Mouse (Mus musculus) lung, embryonic 15.5 days (tissue): ENCODE data around the gene Higd2a. TPM values are rescaled to one million over a fixed set of nuclear protein-coding genes. Genes with fewer than 3 reads are reported as not detected.

Source experiments
- ATAC-seq: fragments of 200-750 bp; cut with Nextera tagmentation; 2 replicates; pipeline ENCODE4 v1.8.0; 2017; ENCODE audit warnings: moderate number of reproducible peaks, borderline replicate concordance; ENCODE audit not compliant: low FRiP score, low TSS enrichment; ENCODE audit errors: extremely low read depth
- H3K27ac ChIP-seq: fragments of 300-500 bp; sonication (generic); 2 replicates; pipeline ENCODE4 v1.5.1; 2015; ENCODE audit warnings: moderate library complexity, mild to moderate bottlenecking, inconsistent platforms
- H3K27me3 ChIP-seq: fragments of 300-500 bp; sonication (generic); 2 replicates; pipeline ENCODE4 v1.6.1; 2015; ENCODE audit warnings: inconsistent platforms
- H3K36me3 ChIP-seq: fragments of 300-500 bp; sonication (generic); 2 replicates; pipeline ENCODE4 v1.6.1; 2015; ENCODE audit warnings: inconsistent platforms
- H3K4me1 ChIP-seq: fragments of 300-500 bp; sonication (generic); 2 replicates; pipeline ENCODE4 v1.6.1; 2015; ENCODE audit warnings: inconsistent platforms
- H3K4me2 ChIP-seq: fragments of 300-500 bp; sonication (generic); 2 replicates; pipeline ENCODE4 v1.6.1; 2015; ENCODE audit warnings: inconsistent platforms, mild to moderate bottlenecking, moderate library complexity
- H3K4me3 ChIP-seq: fragments of 300-500 bp; sonication (generic); 2 replicates; pipeline ENCODE4 v1.5.1; 2015; ENCODE audit warnings: mild to moderate bottlenecking, inconsistent platforms
- H3K9ac ChIP-seq: fragments of 300-500 bp; sonication (generic); 2 replicates; pipeline ENCODE4 v1.6.1; 2015; ENCODE audit warnings: inconsistent platforms
- H3K9me3 ChIP-seq: fragments of 300-500 bp; sonication (generic); 2 replicates; pipeline ENCODE4 v1.6.1; 2016; ENCODE audit warnings: inconsistent platforms
- WGBS: fragments of 180-500 bp; shearing (Covaris S2); methylation state at CpG from one replicate; pipeline ENCODE4 v1.1.7; 2015; 5-methylcytosine and 5-hydroxymethylcytosine counted together
- polyA plus RNA-seq: library from polyadenylated mRNA; unstranded; fragments of >200 nt; fragmentation: Nextera tagmentation; extraction: Ambion mirVana; gene quantifications from 2 replicates; pipeline ENCODE4 v1.2.1, GENCODE M21; 2015

The Higd2a gene
- polyA plus RNA-seq, 1 experiment from 2014 or later: 170 TPM

GRCm38 (mm10) chr13:54589414-54589995 lies 502 bp upstream of the Higd2a start:
- Histone ChIP-seq H3K36me3 (peaks cover 31% of the 10 kb centered on the region), H3K9ac (peak overlapping the region; percentile 88), H3K4me3 (peak overlapping the region; percentile 97), H3K27ac (peak overlapping the region; percentile 51), H3K27me3 (no peaks in the 10 kb centered on the region), H3K4me1 (peaks cover 17% of the 10 kb centered on the region), H3K9me3 (no peaks in the 10 kb centered on the region), H3K4me2 (peak overlapping the region; percentile 72)
- peak; percentile 16 for ATAC-seq
- WGBS: 1% methylated on average over 24 of the region's 24 CpGs

GRCm38 (mm10) chr13:54591776-54592356 lies 1.9 kb downstream of the Higd2a start:
- no peaks in the 10 kb centered on the region for H3K9me3 ChIP-seq
- no peak for ATAC-seq
- H3K4me3 ChIP-seq: peak overlapping the region; percentile 97; the same call in 1 of the 2 replicates
- H3K4me2 ChIP-seq: no peak overlapping the region
- H3K27me3 ChIP-seq: no peaks in the 10 kb centered on the region
- H3K4me1 ChIP-seq: peaks cover 25% of the 10 kb centered on the region
- H3K9ac ChIP-seq: no peak overlapping the region
- H3K36me3 ChIP-seq: peaks cover 12% of the 10 kb centered on the region
- 84% methylated on average over 8 of the region's 8 CpGs for WGBS
- H3K27ac ChIP-seq: no peak overlapping the region

DNA sequence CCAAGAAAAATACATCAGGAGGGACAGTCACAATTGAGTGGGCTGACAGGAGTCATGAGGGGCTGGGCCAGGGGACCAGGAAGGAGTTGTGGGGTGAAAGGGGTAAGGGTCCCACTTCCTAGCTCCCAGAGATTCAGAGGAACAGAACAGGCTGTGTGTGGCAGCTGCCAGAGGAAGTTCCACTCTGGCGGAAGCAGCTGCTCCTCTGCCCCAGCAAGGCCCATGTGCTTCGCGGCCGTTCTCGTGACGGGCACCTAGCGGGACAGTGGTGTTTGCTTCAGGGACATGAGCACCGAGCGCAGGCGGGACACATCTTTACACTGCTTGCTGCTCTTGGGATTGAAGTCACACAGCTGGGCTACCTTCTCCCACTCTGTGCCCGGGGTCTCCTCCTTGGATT lies 3.6 kb downstream of the Higd2a start:
- ATAC-seq: no peak
- H3K9me3 ChIP-seq: no peaks in the 10 kb centered on the region
- H3K36me3 ChIP-seq: peaks cover 7% of the 10 kb centered on the region; the same call in 1 of the 2 replicates
- H3K9ac ChIP-seq: no peak overlapping the region
- H3K4me2 ChIP-seq: no peak overlapping the region
- peaks cover 24% of the 10 kb centered on the region for H3K4me1 ChIP-seq
- H3K27me3 ChIP-seq: no peaks in the 10 kb centered on the region
- H3K27ac ChIP-seq: no peak overlapping the region
- no peak overlapping the region for H3K4me3 ChIP-seq
- 78% methylated on average over 11 of the region's 11 CpGs for WGBS

DNA sequence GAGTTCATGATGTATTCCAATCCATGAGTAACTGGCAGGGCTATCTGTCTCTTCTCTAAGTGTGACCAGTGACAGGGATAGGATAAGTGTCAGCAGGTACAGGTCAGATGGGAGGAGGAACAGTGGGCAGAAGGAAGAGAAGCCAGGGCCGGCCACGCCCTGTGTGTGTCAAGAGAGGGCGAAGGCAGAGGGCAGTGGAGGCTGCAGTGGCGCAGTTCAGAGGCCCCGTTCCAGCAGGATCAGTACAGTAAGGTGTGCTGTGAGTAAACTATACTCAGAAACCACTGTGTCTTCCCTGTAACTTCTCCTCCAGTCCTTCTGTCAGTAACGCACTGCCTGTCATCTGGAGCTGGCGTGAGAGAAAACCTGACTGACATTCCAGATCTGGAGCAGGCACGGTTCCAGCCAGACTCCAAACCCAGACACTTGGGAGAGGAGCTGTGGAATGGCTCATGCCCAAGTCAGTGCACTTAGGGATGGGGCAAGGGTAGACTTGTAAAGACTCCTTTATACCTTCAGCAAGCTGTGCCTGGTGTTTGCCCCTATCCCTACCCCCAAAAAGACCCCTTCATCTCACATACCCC lies 6.2 kb downstream of the Higd2a start:
- Histone ChIP-seq H3K9ac (no peak overlapping the region), H3K4me2 (no peak overlapping the region)

GRCm38 (mm10) chr13:54596870-54597269 lies 6.9 kb downstream of the Higd2a start:
- H3K9me3 ChIP-seq: no peaks in the 10 kb centered on the region
- no peak overlapping the region for H3K9ac ChIP-seq
- no peak for ATAC-seq
- H3K36me3 ChIP-seq: peaks cover 7% of the 10 kb centered on the region; the same call in 1 of the 2 replicates
- no peak overlapping the region; the same call in 1 of the 2 replicates for H3K27ac ChIP-seq
- H3K27me3 ChIP-seq: no peaks in the 10 kb centered on the region
- H3K4me2 ChIP-seq: no peak overlapping the region
- no peak overlapping the region for H3K4me3 ChIP-seq
- 42% methylated on average over 5 of the region's 5 CpGs for WGBS
- peaks cover 7% of the 10 kb centered on the region; the same call in 1 of the 2 replicates for H3K4me1 ChIP-seq

More for the DNA sequence above, 6.2 kb downstream of the Higd2a start:
- Histone ChIP-seq H3K27ac (no peak overlapping the region; the same call in 1 of the 2 replicates), H3K9me3 (no peaks in the 10 kb centered on the region), H3K27me3 (no peaks in the 10 kb centered on the region), H3K36me3 (peaks cover 7% of the 10 kb centered on the region; the same call in 1 of the 2 replicates), H3K4me1 (peaks cover 13% of the 10 kb centered on the region), H3K4me3 (no peak overlapping the region)
- ATAC-seq: no peak
- WGBS: 69% methylated on average over 8 of the region's 8 CpGs

- 88% methylated on average over 12 of the region's 12 CpGs for WGBS
- H3K27me3 ChIP-seq: no peaks in the 10 kb centered on the region
- no peak overlapping the region for H3K9ac ChIP-seq
- no peak overlapping the region for H3K4me2 ChIP-seq
- no peaks in the 10 kb centered on the region for H3K36me3 ChIP-seq
- H3K4me3 ChIP-seq: no peak overlapping the region
- H3K9me3 ChIP-seq: no peaks in the 10 kb centered on the region
- peaks cover 7% of the 10 kb centered on the region; the same call in 1 of the 2 replicates for H3K4me1 ChIP-seq
- no peak for ATAC-seq
- H3K27ac ChIP-seq: no peak overlapping the region
Observed at GRCm38 (mm10) chr13:54598622-54599143, 8.7 kb downstream of the Higd2a start.

DNA sequence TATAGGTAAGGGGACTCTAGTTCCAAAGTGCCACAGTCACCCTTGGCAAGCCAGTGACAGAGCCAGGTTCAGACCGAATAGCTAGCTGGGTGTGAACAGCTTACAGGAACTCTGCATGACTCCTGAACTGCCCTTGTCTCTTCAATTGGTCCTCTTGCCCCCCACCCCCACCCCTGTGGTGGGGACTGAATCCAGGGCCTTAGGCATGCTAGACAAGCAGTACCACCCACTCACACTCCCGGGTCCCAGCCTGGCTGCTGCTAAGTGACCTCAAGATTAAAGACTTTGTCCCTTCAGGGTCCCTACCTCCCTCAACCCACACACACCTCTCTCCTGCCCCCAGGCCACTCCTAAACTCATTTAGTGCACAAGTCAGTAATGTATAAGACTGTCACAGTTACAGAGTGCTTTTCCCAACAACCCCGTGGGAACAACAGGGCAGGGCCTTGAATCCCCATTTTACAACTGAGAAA lies 12.7 kb downstream of the Higd2a start:
- Histone ChIP-seq H3K27me3 (no peaks in the 10 kb centered on the region), H3K9me3 (no peaks in the 10 kb centered on the region), H3K4me2 (no peak overlapping the region), H3K4me1 (no peaks in the 10 kb centered on the region), H3K36me3 (no peaks in the 10 kb centered on the region), H3K27ac (no peak overlapping the region), H3K9ac (no peak overlapping the region), H3K4me3 (no peak overlapping the region)
- WGBS: 59% methylated on average over 3 of the region's 3 CpGs
- no peak for ATAC-seq

- ATAC-seq: no peak
- H3K27ac ChIP-seq: no peak overlapping the region
- 0 out of 2 replicates have a peak, but pooled peaks cover under 1% of the 10 kb centered on the region for H3K4me1 ChIP-seq
- H3K4me2 ChIP-seq: no peak overlapping the region
- H3K9ac ChIP-seq: no peak overlapping the region
- H3K36me3 ChIP-seq: no peaks in the 10 kb centered on the region
- no peaks in the 10 kb centered on the region for H3K27me3 ChIP-seq
- no peak overlapping the region for H3K4me3 ChIP-seq
- no peaks in the 10 kb centered on the region for H3K9me3 ChIP-seq
Observed at GRCm38 (mm10) chr13:54603501-54603900, 13.5 kb downstream of the Higd2a start.

GRCm38 (mm10) chr13:54604221-54604620 lies 14.2 kb downstream of the Higd2a start:
- 64% methylated on average over 4 of the region's 4 CpGs for WGBS
- no peaks in the 10 kb centered on the region for H3K27me3 ChIP-seq
- no peak for ATAC-seq
- no peaks in the 10 kb centered on the region for H3K36me3 ChIP-seq
- 0 out of 2 replicates have a peak, but pooled peaks cover 3% of the 10 kb centered on the region for H3K4me1 ChIP-seq
- H3K9ac ChIP-seq: no peak overlapping the region
- H3K4me3 ChIP-seq: no peak overlapping the region
- no peak overlapping the region for H3K27ac ChIP-seq
- no peaks in the 10 kb centered on the region for H3K9me3 ChIP-seq
- no peak overlapping the region for H3K4me2 ChIP-seq

DNA sequence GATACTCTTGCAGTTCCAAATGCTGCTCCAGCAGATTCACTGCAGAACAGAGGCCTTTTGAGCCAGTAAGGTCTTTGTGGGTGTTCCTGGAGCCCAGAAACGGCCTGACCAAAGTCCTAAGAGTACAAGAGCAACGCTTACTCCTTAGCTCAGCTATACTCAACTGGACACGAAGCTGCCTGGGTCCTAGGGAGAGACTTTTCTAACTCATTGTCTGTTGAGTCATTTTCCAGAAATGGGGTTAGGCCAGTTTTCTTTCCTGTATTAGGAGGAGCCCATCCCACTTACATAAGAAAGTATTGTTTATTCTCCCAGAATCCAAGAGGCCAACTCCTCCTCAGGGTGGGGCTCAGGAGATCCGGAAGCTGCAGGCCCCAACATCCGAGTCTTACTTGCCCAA lies 15.4 kb downstream of the Higd2a start:
- Histone ChIP-seq H3K9me3 (no peaks in the 10 kb centered on the region), H3K4me3 (no peak overlapping the region), H3K27me3 (no peaks in the 10 kb centered on the region), H3K9ac (no peak overlapping the region), H3K4me2 (no peak overlapping the region), H3K36me3 (no peaks in the 10 kb centered on the region), H3K27ac (no peak overlapping the region), H3K4me1 (0 out of 2 replicates have a peak, but pooled peaks cover 6% of the 10 kb centered on the region)
- ATAC-seq: no peak
- 67% methylated on average over 5 of the region's 5 CpGs for WGBS

DNA sequence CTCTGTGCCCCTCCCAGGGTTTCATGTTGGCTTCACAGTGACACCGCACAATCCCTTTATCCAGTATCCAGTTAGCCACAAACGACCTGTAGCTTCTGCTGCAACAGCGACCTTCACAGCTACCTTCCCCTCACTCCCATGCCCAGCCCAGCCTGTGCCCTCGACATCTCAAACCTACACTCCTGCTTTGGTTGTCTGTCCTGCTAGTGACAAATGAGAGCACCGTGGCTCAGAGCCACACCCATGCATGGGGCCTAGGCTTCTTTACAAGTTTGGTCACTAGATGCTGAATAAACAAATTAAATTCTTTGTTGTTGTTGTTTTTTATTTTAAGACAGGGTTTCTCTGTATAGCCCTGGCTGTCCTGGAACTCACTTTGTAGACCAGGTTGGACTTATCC lies 17.2 kb downstream of the Higd2a start:
- no peak overlapping the region for H3K4me2 ChIP-seq
- no peak overlapping the region for H3K9ac ChIP-seq
- H3K9me3 ChIP-seq: no peaks in the 10 kb centered on the region
- H3K27ac ChIP-seq: no peak overlapping the region
- H3K36me3 ChIP-seq: no peaks in the 10 kb centered on the region
- WGBS: 53% methylated on average over 5 of the region's 5 CpGs
- H3K27me3 ChIP-seq: no peaks in the 10 kb centered on the region
- H3K4me1 ChIP-seq: peaks cover 17% of the 10 kb centered on the region; the same call in 1 of the 2 replicates
- no peak overlapping the region for H3K4me3 ChIP-seq
- no peak for ATAC-seq

DNA sequence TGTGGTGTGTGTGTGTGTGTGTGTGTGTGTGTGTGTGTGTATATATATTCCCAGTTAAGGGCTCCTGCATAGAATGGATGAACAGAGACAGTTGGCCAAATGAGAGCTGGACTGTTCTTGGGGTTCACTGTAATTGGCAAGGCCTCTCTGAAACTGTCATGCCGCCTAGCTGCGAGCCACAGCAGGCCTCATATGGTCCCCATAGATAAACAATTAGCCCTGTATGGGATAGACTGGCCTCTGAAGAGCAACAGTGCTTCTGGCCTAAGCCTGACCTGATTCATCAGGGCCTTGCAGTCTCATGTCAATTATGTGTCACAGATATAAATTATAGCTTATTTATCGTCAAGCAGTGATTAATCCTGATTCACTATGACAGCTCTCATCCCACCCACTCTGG lies 18.0 kb downstream of the Higd2a start:
- Histone ChIP-seq H3K9me3 (no peaks in the 10 kb centered on the region), H3K27ac (no peak overlapping the region)
- WGBS: 61% methylated on average over 3 of the region's 3 CpGs

More for the DNA sequence above, 18.0 kb downstream of the Higd2a start:
- H3K9ac ChIP-seq: no peak overlapping the region
- no peaks in the 10 kb centered on the region for H3K36me3 ChIP-seq
- H3K4me2 ChIP-seq: no peak overlapping the region
- ATAC-seq: no peak
- peaks cover 17% of the 10 kb centered on the region; the same call in 1 of the 2 replicates for H3K4me1 ChIP-seq
- H3K4me3 ChIP-seq: no peak overlapping the region
- H3K27me3 ChIP-seq: no peaks in the 10 kb centered on the region
